Mouse (Mus musculus): Measurements from ENCODE around the gene Kynu. TPM values are rescaled to one million over a fixed set of nuclear protein-coding genes. Genes with fewer than 3 reads are reported as not detected.

The Kynu gene
- polyA plus RNA-seq, 1 experiment = 0.17 TPM

- H3K4me3 ChIP-seq (replicated peaks) = no peak overlapping the region
- H3K4me1 ChIP-seq = no peaks in the 10 kb centered on the region
- H3K27me3 ChIP-seq (replicated peaks) = no peaks in the 10 kb centered on the region
- no peaks in the 10 kb centered on the region for H3K9me3 ChIP-seq
- TF ChIP-seq GATA1 (IDR thresholded peaks at IDR 0.05; ENCODE audit: borderline replicate concordance, low read length) (no peak), FLI1 (IDR thresholded peaks at IDR 0.05; ENCODE audit: low read length) (no peak)
- no peaks in the 10 kb centered on the region for H3K36me3 ChIP-seq (replicated peaks; ENCODE audit: low read length)
Observed at GRCm38 (mm10) chr2:43561209-43561608, 6.1 kb downstream of the Kynu start.

- Histone ChIP-seq H3K9me3 (no peaks in the 10 kb centered on the region), H3K4me3 (replicated peaks) (no peak overlapping the region), H3K36me3 (replicated peaks; ENCODE audit: low read length) (no peaks in the 10 kb centered on the region), H3K27me3 (replicated peaks) (no peaks in the 10 kb centered on the region), H3K4me1 (no peaks in the 10 kb centered on the region)
- no peak for TF ChIP-seq FLI1 (IDR thresholded peaks at IDR 0.05; ENCODE audit: low read length)
- TF ChIP-seq GATA1 (IDR thresholded peaks at IDR 0.05; ENCODE audit: borderline replicate concordance, low read length) = no peak
Observed at GRCm38 (mm10) chr2:43562779-43563178, 7.7 kb downstream of the Kynu start.

- H3K9me3 ChIP-seq = 0 out of 2 replicates have a peak, but pooled peaks cover 2% of the 10 kb centered on the region
- TF ChIP-seq FLI1 (IDR thresholded peaks at IDR 0.05; ENCODE audit: low read length) (no peak), GATA1 (IDR thresholded peaks at IDR 0.05; ENCODE audit: borderline replicate concordance, low read length) (no peak)
- H3K4me1 ChIP-seq = no peaks in the 10 kb centered on the region
- H3K36me3 ChIP-seq (replicated peaks; ENCODE audit: low read length) = no peaks in the 10 kb centered on the region
- no peak overlapping the region for H3K4me3 ChIP-seq (replicated peaks)
- H3K27me3 ChIP-seq (replicated peaks) = no peaks in the 10 kb centered on the region
Observed at GRCm38 (mm10) chr2:43568406-43568805, 13.3 kb downstream of the Kynu start.

- Histone ChIP-seq H3K27me3 (replicated peaks) (no peaks in the 10 kb centered on the region), H3K36me3 (replicated peaks; ENCODE audit: low read length) (no peaks in the 10 kb centered on the region), H3K4me3 (replicated peaks) (no peak overlapping the region), H3K4me1 (no peaks in the 10 kb centered on the region), H3K9me3 (0 out of 2 replicates have a peak, but pooled peaks cover 2% of the 10 kb centered on the region)
- TF ChIP-seq GATA1 (IDR thresholded peaks at IDR 0.05; ENCODE audit: borderline replicate concordance, low read length) = no peak
- no peak for TF ChIP-seq FLI1 (IDR thresholded peaks at IDR 0.05; ENCODE audit: low read length)
Observed at GRCm38 (mm10) chr2:43573526-43573925, 18.4 kb downstream of the Kynu start.

- H3K4me3 ChIP-seq (replicated peaks) = peak overlapping the region; percentile 42
- H3K4me1 ChIP-seq = no peaks in the 10 kb centered on the region
- TF ChIP-seq FLI1 (IDR thresholded peaks at IDR 0.05; ENCODE audit: low read length) = no peak
- no peak for TF ChIP-seq GATA1 (IDR thresholded peaks at IDR 0.05; ENCODE audit: borderline replicate concordance, low read length)
- no peaks in the 10 kb centered on the region for H3K36me3 ChIP-seq (replicated peaks; ENCODE audit: low read length)
- no peaks in the 10 kb centered on the region for H3K9me3 ChIP-seq
- no peaks in the 10 kb centered on the region for H3K27me3 ChIP-seq (replicated peaks)
Observed at GRCm38 (mm10) chr2:43583243-43583812, 28.2 kb downstream of the Kynu start.

GRCm38 (mm10) chr2:43585508-43585907 lies 30.4 kb downstream of the Kynu start:
- H3K36me3 ChIP-seq (replicated peaks; ENCODE audit: low read length) = no peaks in the 10 kb centered on the region
- no peaks in the 10 kb centered on the region for H3K9me3 ChIP-seq
- no peaks in the 10 kb centered on the region for H3K4me1 ChIP-seq
- no peak overlapping the region for H3K4me3 ChIP-seq (replicated peaks)
- TF ChIP-seq GATA1 (IDR thresholded peaks at IDR 0.05; ENCODE audit: borderline replicate concordance, low read length) = no peak
- TF ChIP-seq FLI1 (IDR thresholded peaks at IDR 0.05; ENCODE audit: low read length) = no peak
- H3K27me3 ChIP-seq (replicated peaks) = no peaks in the 10 kb centered on the region

GRCm38 (mm10) chr2:43587832-43588231 lies 32.7 kb downstream of the Kynu start:
- no peak for TF ChIP-seq GATA1 (IDR thresholded peaks at IDR 0.05; ENCODE audit: borderline replicate concordance, low read length)
- no peak for TF ChIP-seq FLI1 (IDR thresholded peaks at IDR 0.05; ENCODE audit: low read length)
- no peaks in the 10 kb centered on the region for H3K9me3 ChIP-seq
- H3K4me3 ChIP-seq (replicated peaks) = no peak overlapping the region
- no peaks in the 10 kb centered on the region for H3K27me3 ChIP-seq (replicated peaks)
- H3K36me3 ChIP-seq (replicated peaks; ENCODE audit: low read length) = no peaks in the 10 kb centered on the region
- H3K4me1 ChIP-seq = no peaks in the 10 kb centered on the region

GRCm38 (mm10) chr2:43592001-43592704 lies 37.0 kb downstream of the Kynu start:
- Histone ChIP-seq H3K4me3 (replicated peaks) (no peak overlapping the region), H3K9me3 (no peaks in the 10 kb centered on the region), H3K4me1 (no peaks in the 10 kb centered on the region), H3K27me3 (replicated peaks) (no peaks in the 10 kb centered on the region), H3K36me3 (replicated peaks; ENCODE audit: low read length) (no peaks in the 10 kb centered on the region)
- no peak for TF ChIP-seq GATA1 (IDR thresholded peaks at IDR 0.05; ENCODE audit: borderline replicate concordance, low read length)
- no peak for TF ChIP-seq FLI1 (IDR thresholded peaks at IDR 0.05; ENCODE audit: low read length)

- Histone ChIP-seq H3K9me3 (no peaks in the 10 kb centered on the region), H3K36me3 (replicated peaks; ENCODE audit: low read length) (no peaks in the 10 kb centered on the region), H3K4me3 (replicated peaks) (no peak overlapping the region), H3K4me1 (no peaks in the 10 kb centered on the region), H3K27me3 (replicated peaks) (no peaks in the 10 kb centered on the region)
- TF ChIP-seq FLI1 (IDR thresholded peaks at IDR 0.05; ENCODE audit: low read length) (no peak), GATA1 (IDR thresholded peaks at IDR 0.05; ENCODE audit: borderline replicate concordance, low read length) (no peak)
Observed at GRCm38 (mm10) chr2:43613571-43613970, 58.4 kb downstream of the Kynu start.

GRCm38 (mm10) chr2:43621140-43621539 lies 66.0 kb downstream of the Kynu start:
- no peak overlapping the region for H3K4me3 ChIP-seq (replicated peaks)

More at GRCm38 (mm10) chr2:43621140-43621539, 66.0 kb downstream of the Kynu start:
- Histone ChIP-seq H3K4me1 (no peaks in the 10 kb centered on the region), H3K36me3 (replicated peaks; ENCODE audit: low read length) (no peaks in the 10 kb centered on the region), H3K9me3 (no peaks in the 10 kb centered on the region), H3K27me3 (replicated peaks) (no peaks in the 10 kb centered on the region)
- TF ChIP-seq GATA1 (IDR thresholded peaks at IDR 0.05; ENCODE audit: borderline replicate concordance, low read length) = no peak
- TF ChIP-seq FLI1 (IDR thresholded peaks at IDR 0.05; ENCODE audit: low read length) = no peak
